Mouse (Mus musculus): ENCODE data around the gene H2-Eb1. TPM values are rescaled to one million over a fixed set of nuclear protein-coding genes. Genes with fewer than 3 reads are reported as not detected.

H2-Eb1 gene
- polyA plus RNA-seq, 1 experiment, result 398 TPM

GRCm38 (mm10) chr17:34272102-34272501 is 33.6 kb upstream of the H2-Eb1 start:
- TF ChIP-seq POLR2A (IDR thresholded peaks at IDR 0.05; ENCODE audit: low read depth, low read length), result no peak
- TF ChIP-seq CTCF (IDR thresholded peaks at IDR 0.05; ENCODE audit: extremely low read depth, insufficient read length, insufficient replicate concordance, low read depth, low read length), result no peak

DNA sequence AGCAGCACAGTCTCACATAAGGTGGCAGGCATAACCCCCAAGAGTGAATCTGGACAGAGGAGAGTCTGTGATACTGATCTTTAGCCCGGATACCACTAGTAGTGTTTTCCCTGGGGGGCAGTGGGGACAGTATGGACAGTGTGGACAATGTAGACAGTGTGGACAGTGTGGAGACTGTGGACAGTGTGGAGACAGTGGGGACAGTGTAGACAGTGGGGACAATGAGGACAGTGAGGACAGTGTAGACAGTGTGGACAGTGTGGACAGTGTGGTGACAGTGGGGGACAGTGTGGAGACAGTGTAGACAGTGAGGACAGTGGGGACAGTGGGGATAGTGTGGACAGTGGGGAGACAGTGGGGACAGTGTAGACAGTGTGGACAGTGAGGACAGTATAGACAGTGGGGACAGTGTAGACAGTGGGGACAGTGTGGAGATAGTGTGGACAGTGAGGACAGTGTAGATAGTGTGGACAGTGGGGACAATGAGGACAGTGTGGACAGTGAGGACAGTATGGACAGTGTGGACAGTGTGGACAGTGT is 25.1 kb upstream of the H2-Eb1 start:
- H3K27ac ChIP-seq (ENCODE audit: insufficient read depth, low read depth, low read length), result no peak overlapping the region

More at GRCm38 (mm10) chr17:34272102-34272501, 33.6 kb upstream of the H2-Eb1 start:
- Histone ChIP-seq H3K4me1 (ENCODE audit: control insufficient read depth, insufficient read depth, insufficient read length, low read length) (peaks cover 10% of the 10 kb centered on the region; the same call in 1 of the 2 replicates), H3K27me3 (ENCODE audit: control insufficient read depth, insufficient read depth, low read length) (no peaks in the 10 kb centered on the region), H3K4me3 (ENCODE audit: low read depth, low read length) (no peak overlapping the region), H3K27ac (ENCODE audit: insufficient read depth, low read depth, low read length) (no peak overlapping the region), H3K36me3 (ENCODE audit: control insufficient read depth, insufficient read depth, low read length) (peaks cover 27% of the 10 kb centered on the region)
- WGBS, result 91% methylated on average over 1 of the region's 1 CpGs

GRCm38 (mm10) chr17:34281836-34282235 is 23.8 kb upstream of the H2-Eb1 start:
- no peaks in the 10 kb centered on the region for H3K27me3 ChIP-seq (ENCODE audit: control insufficient read depth, insufficient read depth, low read length)
- peaks cover 20% of the 10 kb centered on the region for H3K36me3 ChIP-seq (ENCODE audit: control insufficient read depth, insufficient read depth, low read length)
- no peak overlapping the region for H3K4me3 ChIP-seq (ENCODE audit: low read depth, low read length)
- TF ChIP-seq CTCF (IDR thresholded peaks at IDR 0.05; ENCODE audit: extremely low read depth, insufficient read length, insufficient replicate concordance, low read depth, low read length) (no peak), POLR2A (IDR thresholded peaks at IDR 0.05; ENCODE audit: low read depth, low read length) (no peak)
- H3K4me1 ChIP-seq (ENCODE audit: control insufficient read depth, insufficient read depth, insufficient read length, low read length), result no peaks in the 10 kb centered on the region; the same call in 1 of the 2 replicates
- H3K27ac ChIP-seq (ENCODE audit: insufficient read depth, low read depth, low read length), result no peak overlapping the region
- 68% methylated on average over 1 of the region's 1 CpGs for WGBS

More for the DNA sequence above, 25.1 kb upstream of the H2-Eb1 start:
- WGBS, result 80% methylated on average over 1 of the region's 1 CpGs
- TF ChIP-seq POLR2A (IDR thresholded peaks at IDR 0.05; ENCODE audit: low read depth, low read length), result no peak
- TF ChIP-seq CTCF (IDR thresholded peaks at IDR 0.05; ENCODE audit: extremely low read depth, insufficient read length, insufficient replicate concordance, low read depth, low read length), result no peak
- Histone ChIP-seq H3K4me3 (ENCODE audit: low read depth, low read length) (no peak overlapping the region), H3K4me1 (ENCODE audit: control insufficient read depth, insufficient read depth, insufficient read length, low read length) (no peaks in the 10 kb centered on the region), H3K36me3 (ENCODE audit: control insufficient read depth, insufficient read depth, low read length) (peaks cover 20% of the 10 kb centered on the region), H3K27me3 (ENCODE audit: control insufficient read depth, insufficient read depth, low read length) (no peaks in the 10 kb centered on the region)

- no peak for TF ChIP-seq CTCF (IDR thresholded peaks at IDR 0.05; ENCODE audit: extremely low read depth, insufficient read length, insufficient replicate concordance, low read depth, low read length)
- no peak for TF ChIP-seq POLR2A (IDR thresholded peaks at IDR 0.05; ENCODE audit: low read depth, low read length)
- 81% methylated on average over 4 of the region's 4 CpGs for WGBS
- H3K27me3 ChIP-seq (ENCODE audit: control insufficient read depth, insufficient read depth, low read length), result no peaks in the 10 kb centered on the region
- no peak overlapping the region for H3K27ac ChIP-seq (ENCODE audit: insufficient read depth, low read depth, low read length)
- peaks cover 17% of the 10 kb centered on the region for H3K36me3 ChIP-seq (ENCODE audit: control insufficient read depth, insufficient read depth, low read length)
- H3K4me3 ChIP-seq (ENCODE audit: low read depth, low read length), result peak overlapping the region; percentile 30; the same call in 1 of the 2 replicates
- peaks cover 1% of the 10 kb centered on the region; the same call in 1 of the 2 replicates for H3K4me1 ChIP-seq (ENCODE audit: control insufficient read depth, insufficient read depth, insufficient read length, low read length)
These were observed 20.3 kb upstream of the H2-Eb1 start for GRCm38 (mm10) chr17:34285371-34285770.

GRCm38 (mm10) chr17:34285848-34286247 is 19.8 kb upstream of the H2-Eb1 start:
- peak overlapping the region; percentile 54 for H3K27ac ChIP-seq (ENCODE audit: insufficient read depth, low read depth, low read length)
- TF ChIP-seq CTCF (IDR thresholded peaks at IDR 0.05; ENCODE audit: extremely low read depth, insufficient read length, insufficient replicate concordance, low read depth, low read length) (peak; percentile 89), POLR2A (IDR thresholded peaks at IDR 0.05; ENCODE audit: low read depth, low read length) (no peak)
- no peaks in the 10 kb centered on the region for H3K27me3 ChIP-seq (ENCODE audit: control insufficient read depth, insufficient read depth, low read length)
- peak overlapping the region; percentile 37 for H3K4me3 ChIP-seq (ENCODE audit: low read depth, low read length)
- WGBS, result 16% methylated on average over 4 of the region's 4 CpGs
- H3K36me3 ChIP-seq (ENCODE audit: control insufficient read depth, insufficient read depth, low read length), result peaks cover 17% of the 10 kb centered on the region
- peaks cover 1% of the 10 kb centered on the region; the same call in 1 of the 2 replicates for H3K4me1 ChIP-seq (ENCODE audit: control insufficient read depth, insufficient read depth, insufficient read length, low read length)

DNA sequence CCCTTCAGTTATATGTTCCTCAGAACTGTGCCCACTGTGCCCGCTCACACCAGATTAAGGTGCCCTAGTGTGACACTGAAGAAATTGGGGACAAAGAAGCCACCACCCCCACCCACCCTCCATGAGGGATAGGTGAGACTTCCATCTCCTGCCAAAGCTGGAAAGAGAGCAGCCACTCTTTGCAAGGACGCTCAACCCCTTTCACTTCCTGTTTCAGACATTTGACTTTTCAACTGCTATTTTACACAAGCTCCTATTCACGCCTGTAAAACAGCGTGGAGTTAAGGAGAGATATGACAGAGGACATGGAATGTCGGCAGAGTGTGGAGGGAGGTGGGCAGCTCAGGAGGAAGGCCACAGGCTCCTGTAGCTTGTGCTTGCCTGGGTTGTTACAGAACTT is 19.2 kb upstream of the H2-Eb1 start:
- H3K4me3 ChIP-seq (ENCODE audit: low read depth, low read length), result peak overlapping the region; percentile 60
- WGBS, result 75% methylated on average over 5 of the region's 5 CpGs
- H3K27me3 ChIP-seq (ENCODE audit: control insufficient read depth, insufficient read depth, low read length), result no peaks in the 10 kb centered on the region
- 0 out of 2 replicates have a peak overlapping the region, but pooled peaks have one; percentile 25 for H3K27ac ChIP-seq (ENCODE audit: insufficient read depth, low read depth, low read length)
- H3K36me3 ChIP-seq (ENCODE audit: control insufficient read depth, insufficient read depth, low read length), result peaks cover 17% of the 10 kb centered on the region
- TF ChIP-seq CTCF (IDR thresholded peaks at IDR 0.05; ENCODE audit: extremely low read depth, insufficient read length, insufficient replicate concordance, low read depth, low read length), result no peak
- no peak for TF ChIP-seq POLR2A (IDR thresholded peaks at IDR 0.05; ENCODE audit: low read depth, low read length)
- peaks cover 1% of the 10 kb centered on the region; the same call in 1 of the 2 replicates for H3K4me1 ChIP-seq (ENCODE audit: control insufficient read depth, insufficient read depth, insufficient read length, low read length)

DNA sequence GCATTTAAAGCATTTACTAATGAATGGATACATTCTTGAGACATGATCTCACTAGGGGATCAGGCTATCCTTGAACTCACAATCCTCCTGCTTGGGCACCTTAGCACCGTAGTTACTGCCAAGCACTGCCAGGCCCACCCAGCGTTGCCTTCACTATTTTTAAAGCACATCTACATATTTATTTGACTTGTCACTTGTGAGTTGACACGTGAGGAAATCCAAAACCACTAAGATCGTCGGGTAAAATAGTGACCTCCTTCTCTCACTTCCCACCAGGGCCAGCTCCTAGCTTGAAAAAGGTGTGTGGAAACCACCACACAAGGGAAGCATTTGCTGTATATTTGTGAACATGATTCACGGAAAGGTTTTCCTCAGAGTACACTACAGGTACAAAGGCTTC is 18.7 kb upstream of the H2-Eb1 start:
- Histone ChIP-seq H3K4me1 (ENCODE audit: control insufficient read depth, insufficient read depth, insufficient read length, low read length) (peaks cover 1% of the 10 kb centered on the region; the same call in 1 of the 2 replicates), H3K27me3 (ENCODE audit: control insufficient read depth, insufficient read depth, low read length) (no peaks in the 10 kb centered on the region), H3K27ac (ENCODE audit: insufficient read depth, low read depth, low read length) (peak overlapping the region; percentile 84), H3K4me3 (ENCODE audit: low read depth, low read length) (peak overlapping the region; percentile 60; the same call in 1 of the 2 replicates), H3K36me3 (ENCODE audit: control insufficient read depth, insufficient read depth, low read length) (peaks cover 17% of the 10 kb centered on the region)
- WGBS, result 59% methylated on average over 6 of the region's 6 CpGs
- TF ChIP-seq POLR2A (IDR thresholded peaks at IDR 0.05; ENCODE audit: low read depth, low read length) (no peak), CTCF (IDR thresholded peaks at IDR 0.05; ENCODE audit: extremely low read depth, insufficient read length, insufficient replicate concordance, low read depth, low read length) (no peak)
